Mouse (Mus musculus) limb, embryonic 11.5 days (tissue): ENCODE measurements around the gene Dtnb. TPM values are rescaled to one million over a fixed set of nuclear protein-coding genes. Genes with fewer than 3 reads are reported as not detected.

Source experiments
- ATAC-seq: fragments of 200-750 bp; cut with Nextera tagmentation; 2 replicates; pipeline ENCODE4 v1.8.0; 2017; ENCODE audit warnings: low read depth; ENCODE audit not compliant: insufficient number of reproducible peaks, low FRiP score, low TSS enrichment
- DNase-seq: peaks from one replicate; pipeline ENCODE4 v3.0.0-alpha.2; 2015; ENCODE audit warnings: low spot score
- H3K27ac ChIP-seq: fragments of 300-500 bp; sonication (generic); replicated peaks from 2 replicates; pipeline ENCODE4 v1.5.1; 2014; ENCODE audit warnings: low read depth, mild to moderate bottlenecking, low read length
- H3K27me3 ChIP-seq: fragments of 300-500 bp; sonication (generic); 2 replicates; pipeline ENCODE4 v1.6.1; 2014; ENCODE audit warnings: mild to moderate bottlenecking, low read length, mixed read lengths; ENCODE audit not compliant: control insufficient read depth, insufficient read depth
- H3K36me3 ChIP-seq: fragments of 300-500 bp; sonication (generic); 2 replicates; pipeline ENCODE4 v1.6.1; 2014; ENCODE audit warnings: mild to moderate bottlenecking, low read length, moderate library complexity, mixed read lengths; ENCODE audit not compliant: control insufficient read depth, insufficient read depth
- H3K4me1 ChIP-seq: fragments of 300-500 bp; sonication (generic); 2 replicates; pipeline ENCODE4 v1.6.1; 2014; ENCODE audit warnings: low read length, mixed read lengths; ENCODE audit not compliant: control insufficient read depth, insufficient read depth
- H3K4me2 ChIP-seq: fragments of 300-500 bp; sonication (generic); 2 replicates; pipeline ENCODE4 v1.6.1; 2014; ENCODE audit warnings: low read depth, mild to moderate bottlenecking, moderate library complexity; ENCODE audit not compliant: severe bottlenecking
- H3K4me3 ChIP-seq: fragments of 300-500 bp; sonication (generic); 2 replicates; pipeline ENCODE4 v1.5.1; 2014; ENCODE audit warnings: low read depth, low read length
- H3K9ac ChIP-seq: fragments of 300-500 bp; sonication (generic); 2 replicates; pipeline ENCODE4 v1.6.1; 2014; ENCODE audit warnings: mild to moderate bottlenecking, low read length
- H3K9me3 ChIP-seq: fragments of 300-500 bp; sonication (generic); 2 replicates; pipeline ENCODE4 v1.6.1; 2016; ENCODE audit warnings: low read length; ENCODE audit not compliant: control insufficient read depth
- WGBS: fragments of 180-500 bp; shearing (Covaris S2); extraction: QIAGEN DNeasy Blood & Tissue Kit; methylation state at CpG from one replicate; pipeline ENCODE4 v1.1.7; 2014; 5-methylcytosine and 5-hydroxymethylcytosine counted together
- polyA plus RNA-seq: library from polyadenylated mRNA; unstranded; fragments of >200 nt; fragmentation: Nextera tagmentation; extraction: Ambion mirVana; gene quantifications from 2 replicates; pipeline ENCODE4 v1.2.1, GENCODE M21; 2014

Gene Dtnb
- polyA plus RNA-seq, 1 experiment from 2014 or later: 41.1 TPM

- Histone ChIP-seq H3K9me3 (no peaks in the 10 kb centered on the region), H3K4me1 (peaks cover 34% of the 10 kb centered on the region)
- under 1% methylated on average over 43 of the region's 105 CpGs for WGBS
Observed at GRCm38 (mm10) chr12:3807548-3808395, 235.6 kb downstream of the Dtnb start.

GRCm38 (mm10) chr12:3808396-3808981 is 236.3 kb downstream of the Dtnb start:
- DNase-seq (peak; percentile 42), ATAC-seq (no peak)
- H3K4me2 ChIP-seq: peak overlapping the region; percentile 68
- H3K9me3 ChIP-seq: no peaks in the 10 kb centered on the region
- no peaks in the 10 kb centered on the region for H3K36me3 ChIP-seq
- peak overlapping the region; percentile 79; the same call in 1 of the 2 replicates for H3K27ac ChIP-seq
- peak overlapping the region; percentile 75 for H3K4me3 ChIP-seq
- peak overlapping the region; percentile 90 for H3K9ac ChIP-seq
- H3K4me1 ChIP-seq: peaks cover 34% of the 10 kb centered on the region
- no peaks in the 10 kb centered on the region for H3K27me3 ChIP-seq
- 4% methylated on average over 10 of the region's 10 CpGs for WGBS

More at GRCm38 (mm10) chr12:3807548-3808395, 235.6 kb downstream of the Dtnb start:
- H3K27ac ChIP-seq: peak overlapping the region; percentile 79
- DNase-seq: peak; percentile 64
- H3K4me2 ChIP-seq: peak overlapping the region; percentile 68
- peak overlapping the region; percentile 75 for H3K4me3 ChIP-seq
- peaks cover 3% of the 10 kb centered on the region; the same call in 1 of the 2 replicates for H3K27me3 ChIP-seq
- peak; percentile 52 for ATAC-seq
- H3K9ac ChIP-seq: peak overlapping the region; percentile 90
- H3K36me3 ChIP-seq: no peaks in the 10 kb centered on the region

GRCm38 (mm10) chr12:3809520-3810180 is 237.5 kb downstream of the Dtnb start:
- DNase-seq (no peak), ATAC-seq (no peak)
- peaks cover 34% of the 10 kb centered on the region for H3K4me1 ChIP-seq
- H3K4me3 ChIP-seq: no peak overlapping the region
- no peak overlapping the region for H3K9ac ChIP-seq
- H3K27ac ChIP-seq: no peak overlapping the region
- H3K9me3 ChIP-seq: no peaks in the 10 kb centered on the region
- H3K4me2 ChIP-seq: no peak overlapping the region
- WGBS: 76% methylated on average over 7 of the region's 7 CpGs
- no peaks in the 10 kb centered on the region for H3K36me3 ChIP-seq
- no peaks in the 10 kb centered on the region for H3K27me3 ChIP-seq

DNA sequence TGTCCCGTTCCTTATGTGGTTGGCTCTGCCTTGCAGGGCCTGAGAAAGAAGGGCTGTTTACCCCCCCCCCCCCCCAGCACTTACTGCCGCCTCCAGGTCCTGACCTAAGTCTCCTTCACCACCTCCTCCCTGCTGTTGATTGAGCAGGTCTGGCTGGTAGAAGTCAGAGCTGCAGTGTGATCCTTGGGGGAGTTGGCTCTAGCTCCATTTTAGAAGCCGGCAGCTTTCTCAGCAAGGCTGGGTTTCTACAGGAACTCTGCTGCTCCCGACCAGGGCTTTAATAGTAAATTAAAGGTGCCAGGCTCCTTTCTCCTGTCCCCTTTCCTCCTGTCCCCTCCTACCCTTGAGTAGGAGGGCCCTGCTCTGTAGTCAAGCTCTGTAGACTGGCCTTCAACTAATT is 238.3 kb downstream of the Dtnb start:
- Histone ChIP-seq H3K4me1 (peaks cover 34% of the 10 kb centered on the region), H3K9ac (no peak overlapping the region), H3K9me3 (no peaks in the 10 kb centered on the region), H3K36me3 (no peaks in the 10 kb centered on the region), H3K27me3 (no peaks in the 10 kb centered on the region), H3K4me2 (no peak overlapping the region; the same call in 1 of the 2 replicates), H3K4me3 (no peak overlapping the region), H3K27ac (no peak overlapping the region)
- ATAC-seq: no peak
- WGBS: 29% methylated on average over 4 of the region's 4 CpGs
- no peak for DNase-seq

DNA sequence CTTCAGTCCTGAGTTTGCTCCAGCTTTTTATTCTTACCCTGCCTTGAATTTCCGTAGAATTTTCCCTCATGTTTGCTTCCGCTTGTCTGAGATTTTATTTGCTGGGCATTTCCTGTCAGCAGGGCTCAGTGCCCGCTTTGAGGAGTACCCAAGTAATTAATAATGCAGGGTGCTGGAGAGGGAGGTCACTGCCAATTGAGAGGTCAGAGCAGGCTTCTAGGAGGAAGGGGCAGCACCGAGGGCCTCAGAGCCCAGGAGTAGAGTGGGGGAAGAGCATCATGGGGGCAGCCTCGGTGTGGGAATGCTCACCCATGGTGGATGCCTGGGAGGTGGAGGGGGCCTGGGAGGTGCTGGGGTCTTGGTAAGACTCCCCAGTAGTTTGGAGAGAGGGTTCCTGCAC is 239.4 kb downstream of the Dtnb start:
- no peak overlapping the region for H3K9ac ChIP-seq
- H3K4me3 ChIP-seq: no peak overlapping the region
- H3K27ac ChIP-seq: no peak overlapping the region
- H3K27me3 ChIP-seq: no peaks in the 10 kb centered on the region
- no peaks in the 10 kb centered on the region for H3K36me3 ChIP-seq
- H3K9me3 ChIP-seq: no peaks in the 10 kb centered on the region
- ATAC-seq (no peak), DNase-seq (no peak)
- no peak overlapping the region for H3K4me2 ChIP-seq
- 13% methylated on average over 5 of the region's 5 CpGs for WGBS
- peaks cover 29% of the 10 kb centered on the region for H3K4me1 ChIP-seq

DNA sequence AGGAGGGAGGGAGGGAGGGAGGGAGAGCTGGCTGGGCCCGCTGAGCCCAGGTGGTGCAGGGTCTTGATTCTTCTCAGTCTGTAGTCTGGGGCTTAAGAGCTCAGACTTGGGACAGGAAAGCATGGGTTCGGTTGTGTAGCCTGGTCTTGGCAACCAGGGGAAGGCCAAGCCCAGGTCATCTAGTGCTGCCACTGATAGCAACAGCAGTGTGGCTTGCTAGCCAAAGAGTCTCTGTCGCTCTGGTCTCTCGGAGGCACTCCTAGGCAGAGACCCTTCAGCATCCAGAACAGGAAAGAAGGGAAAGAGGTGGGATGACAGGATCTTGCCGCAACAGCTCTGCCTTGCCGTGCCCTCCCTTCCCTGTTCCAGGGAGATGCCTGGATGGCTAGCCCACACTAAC is 240.1 kb downstream of the Dtnb start:
- no peak overlapping the region for H3K4me2 ChIP-seq
- DNase-seq (no peak), ATAC-seq (no peak)
- H3K36me3 ChIP-seq: no peaks in the 10 kb centered on the region
- H3K9ac ChIP-seq: no peak overlapping the region
- H3K27ac ChIP-seq: no peak overlapping the region
- peaks cover 29% of the 10 kb centered on the region for H3K4me1 ChIP-seq
- H3K4me3 ChIP-seq: no peak overlapping the region
- WGBS: 72% methylated on average over 5 of the region's 6 CpGs
- H3K9me3 ChIP-seq: no peaks in the 10 kb centered on the region
- no peaks in the 10 kb centered on the region for H3K27me3 ChIP-seq

GRCm38 (mm10) chr12:3813138-3813537 is 241.0 kb downstream of the Dtnb start:
- Histone ChIP-seq H3K36me3 (no peaks in the 10 kb centered on the region), H3K4me1 (peaks cover 28% of the 10 kb centered on the region), H3K27ac (no peak overlapping the region), H3K4me3 (no peak overlapping the region), H3K9ac (no peak overlapping the region), H3K4me2 (no peak overlapping the region), H3K27me3 (no peaks in the 10 kb centered on the region), H3K9me3 (no peaks in the 10 kb centered on the region)
- ATAC-seq (no peak), DNase-seq (no peak)
- WGBS: 88% methylated on average over 8 of the region's 8 CpGs

GRCm38 (mm10) chr12:3815386-3815785 is 243.2 kb downstream of the Dtnb start:
- WGBS: 60% methylated on average over 6 of the region's 6 CpGs
- no peak for DNase-seq
- no peak overlapping the region for H3K4me2 ChIP-seq
- H3K9ac ChIP-seq: no peak overlapping the region
- no peak overlapping the region for H3K27ac ChIP-seq
- no peaks in the 10 kb centered on the region for H3K27me3 ChIP-seq
- H3K36me3 ChIP-seq: no peaks in the 10 kb centered on the region
- no peak for ATAC-seq
- no peak overlapping the region for H3K4me3 ChIP-seq
- H3K9me3 ChIP-seq: no peaks in the 10 kb centered on the region
- peaks cover 18% of the 10 kb centered on the region for H3K4me1 ChIP-seq
